Mouse (Mus musculus) kidney, postnatal 0 days (tissue): Measurements from ENCODE around the gene Ino80. TPM values are rescaled to one million over a fixed set of nuclear protein-coding genes. Genes with fewer than 3 reads are reported as not detected.

Source experiments
- ATAC-seq: fragments of 200-750 bp; cut with Nextera tagmentation; replicated peaks from 2 replicates; pipeline ENCODE4 v1.8.0; 2017; ENCODE audit warnings: low read depth, moderate number of reproducible peaks, moderate TSS enrichment, moderate library complexity; ENCODE audit not compliant: low FRiP score
- DNase-seq: peaks from one replicate; pipeline ENCODE4 v3.0.0-alpha.2; 2016; ENCODE audit warnings: low spot score
- H3K27ac ChIP-seq: fragments of 300-500 bp; sonication (generic); 2 replicates; pipeline ENCODE4 v1.5.1; 2014; ENCODE audit warnings: mild to moderate bottlenecking
- H3K27me3 ChIP-seq: fragments of 300-500 bp; sonication (generic); 2 replicates; pipeline ENCODE4 v1.6.1; 2014; ENCODE audit warnings: low read length, mixed read lengths; ENCODE audit not compliant: insufficient read depth
- H3K36me3 ChIP-seq: fragments of 300-500 bp; sonication (generic); 2 replicates; pipeline ENCODE4 v1.6.1; 2014; ENCODE audit warnings: low read length, mixed read lengths; ENCODE audit not compliant: insufficient read depth
- H3K4me1 ChIP-seq: fragments of 300-500 bp; sonication (generic); replicated peaks from 2 replicates; pipeline ENCODE4 v1.6.1; 2014; ENCODE audit warnings: antibody characterized with exemption, low read length, mixed read lengths; ENCODE audit not compliant: insufficient read depth
- H3K4me2 ChIP-seq: fragments of 300-500 bp; sonication (generic); 2 replicates; pipeline ENCODE4 v1.6.1; 2014; ENCODE audit warnings: mild to moderate bottlenecking, low read length, moderate library complexity, mixed read lengths
- H3K4me3 ChIP-seq: fragments of 300-500 bp; sonication (generic); replicated peaks from 2 replicates; pipeline ENCODE4 v1.5.1; 2014; ENCODE audit warnings: low read depth, low read length
- H3K9ac ChIP-seq: fragments of 300-500 bp; sonication (generic); 2 replicates; pipeline ENCODE4 v1.6.1; 2014; ENCODE audit warnings: low read depth, low read length
- H3K9me3 ChIP-seq: fragments of 300-500 bp; sonication (generic); replicated peaks from 2 replicates; pipeline ENCODE4 v1.6.1; 2016; ENCODE audit warnings: low read length, inconsistent platforms, mixed read lengths
- CTCF ChIP-seq: IDR thresholded peaks from 2 replicates; pipeline ENCODE4 v1.5.1; 2016; ENCODE audit warnings: antibody characterized with exemption, low read depth, mild to moderate bottlenecking, moderate library complexity
- WGBS: fragments of 180-500 bp; shearing (Covaris S2); extraction: QIAGEN DNeasy Blood & Tissue Kit; methylation state at CpG from one replicate; pipeline ENCODE4 v1.1.7; 2014; 5-methylcytosine and 5-hydroxymethylcytosine counted together
- polyA plus RNA-seq: library from polyadenylated mRNA; unstranded; fragments of >200 nt; fragmentation: Nextera tagmentation; extraction: Ambion mirVana; gene quantifications from 2 replicates; pipeline ENCODE4 v1.2.1, GENCODE M21; 2015

The Ino80 gene
- polyA plus RNA-seq, 1 experiment from 2014 or later: 3.5 TPM

DNA sequence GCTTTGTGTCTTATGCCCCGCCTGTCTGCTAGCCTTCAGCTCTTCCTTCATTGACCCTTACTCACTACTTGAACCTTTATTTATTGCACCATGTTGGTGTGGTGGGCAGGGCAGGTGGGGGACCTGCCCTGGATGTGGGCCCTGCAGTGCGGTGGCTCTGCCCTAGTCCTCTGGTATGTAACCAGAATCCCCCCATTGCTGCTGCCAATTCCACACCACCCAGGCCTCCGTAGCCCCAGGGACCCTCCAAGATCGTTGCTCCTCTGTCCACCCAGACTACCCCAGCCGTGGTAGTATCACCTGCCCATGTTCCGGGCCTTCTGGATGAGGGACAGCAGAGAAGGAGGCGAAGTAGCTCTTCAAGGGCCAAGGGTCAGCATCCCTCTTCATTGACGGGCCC lies 123.8 kb downstream of the Ino80 start:
- no peak overlapping the region for H3K4me3 ChIP-seq
- no peak for DNase-seq
- 85% methylated on average over 8 of the region's 8 CpGs for WGBS

DNA sequence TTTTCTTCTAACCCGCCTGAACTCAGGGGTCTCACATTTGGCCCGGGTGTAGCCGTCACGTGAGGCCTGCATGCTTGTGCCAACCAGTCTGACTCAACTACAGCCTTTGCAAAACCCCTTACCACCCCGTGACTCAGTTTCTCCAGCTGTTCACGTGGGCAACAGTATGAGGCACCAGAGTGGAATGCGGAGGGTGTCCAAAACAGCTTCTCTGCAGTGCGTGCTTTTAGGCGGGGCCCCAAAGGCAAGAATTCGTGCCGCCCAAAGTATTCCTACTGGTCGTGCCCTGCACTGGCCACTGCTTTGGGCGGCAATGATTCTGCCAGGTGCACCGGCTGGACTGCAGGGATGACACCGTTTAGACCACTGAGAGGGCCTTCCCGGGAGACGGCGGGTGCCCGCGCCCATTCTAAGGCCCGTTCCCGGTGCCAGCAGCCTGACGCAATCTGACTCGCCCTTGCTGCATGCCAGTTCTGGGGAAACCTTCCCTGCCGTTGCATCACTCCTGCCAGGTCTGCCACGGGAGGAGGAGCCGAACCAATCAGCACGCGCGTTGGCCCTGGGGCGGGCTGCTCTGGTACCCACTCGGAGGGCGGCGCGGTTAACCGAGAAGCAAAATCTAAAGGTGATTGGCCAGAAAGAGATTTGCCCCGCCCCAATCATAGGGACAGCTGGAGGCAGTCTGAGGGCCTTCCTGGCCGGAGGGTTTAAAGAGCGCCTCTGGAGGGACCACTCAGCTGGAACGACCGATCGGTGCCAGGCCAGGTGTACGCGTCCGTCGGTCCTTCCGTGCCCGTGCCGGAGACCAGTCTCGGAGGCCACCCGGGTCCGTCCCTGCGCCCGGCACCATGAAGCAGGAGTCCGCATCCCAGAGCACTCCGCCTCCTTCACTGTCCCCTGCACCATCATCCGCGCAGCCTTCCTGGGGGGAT lies 126.7 kb downstream of the Ino80 start, which contains the start of gene Chac1:
Gene Chac1 (plus strand): TSS at position 675 of the 932 bp plus-strand sequence.
- Histone ChIP-seq H3K4me3 (peak within 1 kb of the TSS; percentile 42), H3K27me3 (no peaks in the 10 kb centered on the region), H3K4me2 (peak within 1 kb of the TSS; percentile 88), H3K9me3 (no peaks in the 10 kb centered on the region), H3K9ac (peak within 1 kb of the TSS; percentile 31; the same call in 1 of the 2 replicates), H3K27ac (no peak within 1 kb of the TSS), H3K4me1 (peaks cover 5% of the 10 kb centered on the region; the same call in 1 of the 2 replicates), H3K36me3 (no peaks in the 10 kb centered on the region)
- peak; percentile 78 for DNase-seq
- TF ChIP-seq CTCF: no peak
- peak; percentile 93 for ATAC-seq
- 3% methylated on average over 58 of the region's 58 CpGs for WGBS

More for the DNA sequence above, 123.8 kb downstream of the Ino80 start:
- no peak for ATAC-seq
- Histone ChIP-seq H3K27me3 (no peaks in the 10 kb centered on the region), H3K9me3 (no peaks in the 10 kb centered on the region), H3K9ac (no peak overlapping the region), H3K4me1 (peaks cover 5% of the 10 kb centered on the region; the same call in 1 of the 2 replicates), H3K36me3 (no peaks in the 10 kb centered on the region), H3K27ac (no peak overlapping the region), H3K4me2 (no peak overlapping the region)
- TF ChIP-seq CTCF: no peak

DNA sequence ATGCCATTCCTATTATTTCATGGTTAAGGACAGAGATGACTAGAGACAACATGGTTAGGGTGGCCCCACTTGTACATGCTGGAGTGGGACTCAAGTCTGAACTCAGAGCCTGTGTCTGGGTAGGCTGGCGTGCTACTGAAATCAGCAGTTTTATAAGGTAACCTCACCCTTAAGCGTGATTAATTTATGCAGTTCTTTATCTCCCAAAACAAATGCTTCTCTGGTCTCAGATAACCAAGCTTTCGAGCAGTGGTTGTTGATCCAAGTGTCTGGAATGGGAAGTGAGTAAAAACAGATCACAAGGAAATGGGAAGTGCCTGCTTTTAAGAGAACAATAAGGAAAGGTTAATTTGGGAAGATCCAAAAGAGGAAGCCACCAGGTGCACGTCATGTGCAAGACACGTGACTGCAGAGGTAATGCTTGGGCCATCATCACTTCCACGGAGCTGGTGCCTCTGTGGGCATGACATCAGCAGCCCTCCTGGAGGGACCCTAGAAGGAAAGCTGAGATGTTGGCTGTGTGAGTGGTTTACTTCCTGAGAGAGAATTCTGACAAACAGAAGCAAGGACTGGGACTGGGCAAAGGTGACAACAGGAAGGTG lies 132.8 kb downstream of the Ino80 start:
- H3K9me3 ChIP-seq: no peaks in the 10 kb centered on the region
- DNase-seq (no peak), ATAC-seq (no peak)
- H3K4me2 ChIP-seq: no peak overlapping the region
- H3K4me1 ChIP-seq: no peaks in the 10 kb centered on the region
- no peak overlapping the region for H3K9ac ChIP-seq
- no peak overlapping the region for H3K27ac ChIP-seq
- TF ChIP-seq CTCF: no peak
- WGBS: 29% methylated on average over 6 of the region's 6 CpGs
- H3K27me3 ChIP-seq: no peaks in the 10 kb centered on the region
- no peak overlapping the region for H3K4me3 ChIP-seq
- no peaks in the 10 kb centered on the region for H3K36me3 ChIP-seq

DNA sequence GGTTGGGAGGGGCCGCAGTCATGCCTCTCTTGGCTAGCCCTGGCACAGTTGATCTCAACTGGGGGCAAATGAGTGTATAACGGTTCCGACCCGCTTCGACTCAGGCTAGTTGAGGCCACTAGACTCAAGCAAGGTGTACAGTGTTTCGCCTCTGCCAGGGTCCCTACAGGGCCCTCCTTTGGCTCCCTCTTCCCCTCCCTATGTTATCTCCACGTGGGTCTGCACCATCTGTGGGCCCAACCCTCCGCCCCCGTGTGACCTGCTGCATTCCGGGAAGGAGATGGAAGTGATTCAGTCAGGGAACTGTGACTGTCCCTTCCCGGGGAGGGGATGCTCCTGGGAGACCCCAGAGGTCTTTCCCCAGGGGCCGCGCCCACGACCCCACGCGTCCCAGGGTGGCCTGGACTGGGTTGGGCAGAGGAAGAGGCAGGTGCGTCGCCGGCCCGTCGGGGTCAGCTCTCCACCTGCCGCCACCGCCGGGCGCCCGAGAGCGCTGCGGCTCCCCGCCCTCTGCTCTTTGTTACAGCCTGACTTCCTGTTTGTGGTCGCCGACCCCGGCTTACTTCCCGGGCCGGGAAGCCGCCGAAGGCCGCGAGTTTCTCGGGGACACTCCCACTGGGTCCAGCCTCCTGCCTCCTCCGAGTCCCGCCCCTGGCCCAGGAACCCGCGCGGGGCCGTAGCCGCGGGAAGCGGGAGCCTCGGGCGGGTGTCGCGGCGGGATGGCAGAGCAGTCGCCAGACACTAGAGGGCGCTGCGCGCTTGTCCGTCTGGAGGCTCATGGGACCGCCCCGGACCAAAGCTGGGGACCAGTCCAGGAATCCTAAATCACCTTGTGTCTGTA lies 139.8 kb downstream of the Ino80 start:
- no peaks in the 10 kb centered on the region for H3K4me1 ChIP-seq
- no peaks in the 10 kb centered on the region for H3K36me3 ChIP-seq
- DNase-seq: peak; percentile 91
- peak; percentile 94 for TF ChIP-seq CTCF
- H3K4me2 ChIP-seq: peak overlapping the region; percentile 70
- H3K9me3 ChIP-seq: no peaks in the 10 kb centered on the region
- no peaks in the 10 kb centered on the region for H3K27me3 ChIP-seq
- WGBS: 8% methylated on average over 60 of the region's 60 CpGs
- peak overlapping the region; percentile 65 for H3K9ac ChIP-seq
- peak overlapping the region; percentile 43 for H3K4me3 ChIP-seq
- H3K27ac ChIP-seq: peak overlapping the region; percentile 67
- ATAC-seq: peak; percentile 89

DNA sequence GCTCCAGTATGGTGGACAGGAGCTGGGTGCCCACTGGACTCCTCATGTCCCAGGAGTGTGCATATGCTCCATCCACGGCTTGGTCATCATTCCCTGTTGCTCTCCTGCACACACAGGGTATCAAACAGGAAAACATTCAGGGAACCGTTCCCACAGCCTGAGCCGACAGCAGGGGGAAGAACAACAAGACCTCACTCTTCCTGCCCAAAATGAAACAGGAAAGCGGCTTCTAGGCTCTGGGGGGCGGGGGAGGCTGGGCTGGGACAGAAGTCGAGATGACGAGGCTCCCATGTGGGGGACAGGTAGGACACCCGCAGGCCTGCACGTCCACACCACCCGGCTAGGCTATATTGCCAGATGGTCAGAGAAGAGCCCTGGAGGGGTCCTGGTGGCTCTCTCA lies 141.0 kb downstream of the Ino80 start:
- no peak overlapping the region for H3K4me3 ChIP-seq
- peak overlapping the region; percentile 67; the same call in 1 of the 2 replicates for H3K27ac ChIP-seq
- no peak for TF ChIP-seq CTCF
- H3K9ac ChIP-seq: no peak overlapping the region
- no peak for DNase-seq
- no peaks in the 10 kb centered on the region for H3K9me3 ChIP-seq
- ATAC-seq: no peak
- no peaks in the 10 kb centered on the region for H3K36me3 ChIP-seq
- H3K27me3 ChIP-seq: no peaks in the 10 kb centered on the region
- no peaks in the 10 kb centered on the region for H3K4me1 ChIP-seq
- 71% methylated on average over 10 of the region's 10 CpGs for WGBS
- no peak overlapping the region for H3K4me2 ChIP-seq

DNA sequence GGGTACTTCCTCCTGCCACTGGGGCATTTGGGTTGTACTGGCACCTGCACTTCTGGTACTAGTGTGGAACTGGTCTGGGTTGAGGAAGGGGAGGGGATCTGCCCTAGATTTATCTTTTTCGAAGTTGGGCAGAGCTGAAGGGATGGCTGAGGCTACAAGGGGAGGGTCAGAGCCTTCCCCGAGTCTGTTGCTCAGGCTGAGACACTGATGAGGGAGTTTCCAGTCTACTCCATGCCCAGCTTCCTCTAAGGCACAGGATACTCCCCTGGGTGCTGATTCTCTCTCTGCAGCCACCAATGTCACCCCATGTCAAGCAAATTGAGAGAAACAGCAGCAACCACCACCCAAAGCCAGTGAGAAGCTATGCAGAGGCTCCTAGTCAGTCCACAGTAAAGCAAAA lies 141.5 kb downstream of the Ino80 start:
- no peaks in the 10 kb centered on the region for H3K9me3 ChIP-seq
- no peaks in the 10 kb centered on the region for H3K4me1 ChIP-seq
- H3K9ac ChIP-seq: no peak overlapping the region
- 64% methylated on average over 2 of the region's 2 CpGs for WGBS
- no peaks in the 10 kb centered on the region for H3K27me3 ChIP-seq
- no peak overlapping the region for H3K4me3 ChIP-seq
- H3K27ac ChIP-seq: peak overlapping the region; percentile 67; the same call in 1 of the 2 replicates
- no peak for DNase-seq
- no peak for TF ChIP-seq CTCF
- no peaks in the 10 kb centered on the region for H3K36me3 ChIP-seq
- ATAC-seq: no peak
- no peak overlapping the region for H3K4me2 ChIP-seq
